Mouse (Mus musculus) duodenum, adult 2 months (tissue): Measurements from ENCODE around the gene Elovl4. TPM values are rescaled to one million over a fixed set of nuclear protein-coding genes. Genes with fewer than 3 reads are reported as not detected.

Experiments
- polyA plus RNA-seq: library from polyadenylated mRNA; depleted of rRNA; stranded (reverse); fragments of >200 nt; gene quantifications from 2 replicates; pipeline ENCODE4 v1.2.3, GENCODE M21; 2012; ENCODE audit warnings: low replicate concordance; rRNA removed

The Elovl4 gene
- 0.42 TPM in 1 of 2 replicates, not detected in the other for polyA plus RNA-seq

DNA sequence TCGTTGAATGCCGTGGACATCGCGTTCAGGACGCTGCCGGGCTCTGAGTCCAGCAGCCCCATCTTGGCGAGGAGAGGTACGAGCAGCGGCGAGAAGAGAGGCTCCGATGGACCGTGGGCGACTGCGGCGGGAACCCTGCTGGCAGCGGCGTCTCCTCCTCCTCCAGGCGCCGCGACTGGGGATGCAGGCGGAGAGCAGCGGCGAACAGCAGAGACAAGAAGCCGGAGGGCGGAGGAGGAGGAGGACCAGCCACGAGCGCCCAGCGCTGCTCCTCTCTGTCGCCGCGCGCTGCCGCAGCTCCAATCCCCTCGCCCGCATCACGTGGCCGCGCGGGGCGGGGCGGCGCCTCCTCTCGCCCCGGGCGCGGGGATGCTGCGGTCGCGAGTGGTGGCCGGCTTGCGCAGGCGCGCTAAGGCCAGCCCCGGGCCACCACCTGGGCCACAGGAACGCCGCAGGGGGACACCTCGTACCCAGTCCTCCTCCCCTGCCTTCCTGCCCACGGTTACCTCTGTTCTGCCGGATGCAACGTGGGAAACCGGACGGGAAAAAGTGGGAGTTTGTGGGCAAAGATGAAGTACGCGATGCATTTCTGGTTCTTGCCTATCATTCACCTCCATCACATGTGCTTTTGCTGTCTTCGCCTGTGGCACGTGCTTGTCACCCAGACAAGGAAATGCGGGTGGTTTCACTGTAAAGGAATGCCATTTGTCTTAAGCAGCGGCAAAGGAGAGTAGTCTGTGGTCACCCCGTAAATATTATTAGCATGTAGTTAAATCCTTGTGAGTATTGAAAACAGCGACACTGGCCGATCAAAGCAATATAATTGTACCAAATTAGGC lies at the start of gene Elovl4:
Gene Elovl4, minus strand, starts transcription at position 301 of the 839 bp plus-strand sequence.

DNA sequence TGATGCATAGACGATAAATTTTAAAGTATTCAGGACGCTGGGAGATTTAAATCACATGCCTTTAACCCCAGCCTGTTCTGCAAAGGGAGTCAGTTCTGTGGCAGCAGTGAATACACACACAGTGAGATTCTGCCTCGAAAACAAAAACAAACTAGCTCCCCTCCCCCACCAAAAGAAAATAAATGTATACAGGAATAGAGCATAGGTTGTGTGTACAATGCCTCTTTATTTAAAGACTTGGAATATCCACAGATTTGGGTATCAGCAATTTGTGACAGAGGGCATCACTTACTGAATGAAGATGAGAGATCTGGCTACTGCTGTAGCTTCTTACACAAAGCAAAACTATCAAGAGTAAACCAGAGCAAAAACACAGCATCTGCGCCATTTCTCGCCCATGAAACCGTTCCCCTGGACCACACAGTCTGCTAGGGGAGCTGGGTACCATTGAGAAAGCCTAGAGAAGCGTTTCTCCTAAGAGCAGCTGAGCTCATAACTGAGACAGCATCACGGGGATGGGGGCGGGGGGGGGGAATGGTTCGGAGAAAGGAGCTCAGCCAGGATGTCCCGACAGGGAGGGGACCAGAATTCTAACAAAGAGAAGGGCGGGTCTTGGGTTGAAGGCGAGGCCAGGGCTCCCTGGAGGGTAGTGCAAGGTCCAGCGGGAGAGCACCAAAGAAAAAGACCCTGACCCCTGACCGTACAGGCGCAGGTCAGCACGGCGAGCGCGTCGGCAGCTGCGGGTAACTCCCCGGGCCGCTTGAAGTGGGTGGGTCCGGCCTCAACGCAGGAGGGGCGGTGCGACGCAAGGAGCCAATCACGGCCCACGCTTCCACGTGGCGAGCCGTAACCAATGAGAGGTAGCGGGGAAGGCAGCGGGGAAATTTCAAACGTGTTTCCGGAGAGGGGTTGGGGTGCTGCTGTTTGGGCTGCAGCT lies 28.0 kb upstream of the Elovl4 start, which contains the start of gene Ttk:
Gene Ttk, plus strand, starts transcription at position 879 of the 937 bp plus-strand sequence.

Other genes starting within 250 kb of the Elovl4 start
- 0.19 and 0.29 TPM in 2 replicates for gene Ttk, start 28.4 kb upstream of the Elovl4 start, polyA plus RNA-seq
- 2.4 and 4.3 TPM in 2 replicates for gene Bckdhb, start 118.9 kb upstream of the Elovl4 start, polyA plus RNA-seq